ENCODE assay signal across 11 mouse cellular contexts in genomic region chr5:114090421-114091013, GRCm38 (mm10). TPM values are rescaled to one million over a fixed set of nuclear protein-coding genes. Genes with fewer than 3 reads are reported as not detected.
DNase-seq lines count a peak whose midpoint lies in the region; ATAC-seq and TF ChIP-seq lines count a peak whose summit lies in the region.
"Had no signal": no experiment of that assay in that cellular context is flagged by ENCODE, and none has a peak within 500 bp of the region (broad histone marks: within the 10 kb centered on the region; RNA-seq: fewer than 3 reads in every experiment).

No protein-coding gene starts in this region.

- peak overlapping the region; percentile 99 for H3K27ac ChIP-seq in left cerebral cortex, adult 2 months
- no peak overlapping the region for H3K27ac ChIP-seq in embryonic facial prominence, embryonic 11.5 days (replicated peaks; ENCODE audit: low read depth, low read length)
- H3K27ac ChIP-seq in hindbrain, embryonic 13.5 days, result peak overlapping the region; percentile 96
- peak overlapping the region; percentile 93 for H3K27ac ChIP-seq in midbrain, postnatal 0 days (ENCODE audit: low read depth, low read length)
- H3K27ac ChIP-seq: gastrocnemius, adult 2 months had no signal

- no peaks in the 10 kb centered on the region for H3K9me3 ChIP-seq in embryonic facial prominence, embryonic 11.5 days (replicated peaks; ENCODE audit: control insufficient read depth, low read length)
- no peaks in the 10 kb centered on the region for H3K9me3 ChIP-seq in hindbrain, embryonic 13.5 days
- no peaks in the 10 kb centered on the region for H3K9me3 ChIP-seq in midbrain, postnatal 0 days (ENCODE audit: low read length)

- WGBS in embryonic facial prominence, embryonic 11.5 days, result 22% methylated on average over 7 of the region's 7 CpGs
- WGBS in hindbrain, embryonic 13.5 days, result 12% methylated on average over 7 of the region's 7 CpGs
- 7% methylated on average over 7 of the region's 7 CpGs for WGBS in midbrain, postnatal 0 days

- TF ChIP-seq CTCF in left cerebral cortex, adult 2 months (IDR thresholded peaks at IDR 0.05), result no peak
- no peak for TF ChIP-seq CTCF in midbrain, postnatal 0 days (IDR thresholded peaks at IDR 0.05)

- peak overlapping the region; percentile 58 for H3K4me2 ChIP-seq in embryonic facial prominence, embryonic 11.5 days (ENCODE audit: low read depth, low read length)
- peak overlapping the region; percentile 66 for H3K4me2 ChIP-seq in hindbrain, embryonic 13.5 days
- H3K4me2 ChIP-seq in midbrain, postnatal 0 days (ENCODE audit: low read depth, low read length, poor library complexity, severe bottlenecking), result peak overlapping the region; percentile 56

- H3K27me3 ChIP-seq in embryonic facial prominence, embryonic 11.5 days (ENCODE audit: control insufficient read depth, insufficient read depth, low read length), result no peaks in the 10 kb centered on the region; the same call in 1 of the 2 replicates
- peaks cover 3% of the 10 kb centered on the region; the same call in 1 of the 2 replicates for H3K27me3 ChIP-seq in hindbrain, embryonic 13.5 days
- no peaks in the 10 kb centered on the region for H3K27me3 ChIP-seq in midbrain, postnatal 0 days (ENCODE audit: insufficient read depth, low read length)

- no peak for DNase-seq in left cerebral cortex, adult 2 months (ENCODE audit: extremely low spot score in 1 of 2, low spot score in 2 of 2)
- no peak for DNase-seq in left cerebral cortex, postnatal 4 days
- DNase-seq in embryonic facial prominence, embryonic 11.5 days (ENCODE audit: low spot score), result no peak
- peak; percentile 24 for DNase-seq in midbrain, postnatal 0 days (ENCODE audit: low spot score)
- DNase-seq in gastrocnemius, adult 8-10 months (ENCODE audit: low spot score in 2 of 2), result no peak
- no peak for DNase-seq in lung, postnatal 10 days
- DNase-seq in kidney, postnatal 25 days, result no peak

- peak overlapping the region; percentile 37; the same call in 1 of the 2 replicates for H3K9ac ChIP-seq in embryonic facial prominence, embryonic 11.5 days (replicated peaks; ENCODE audit: low read length)
- peak overlapping the region; percentile 95 for H3K9ac ChIP-seq in hindbrain, embryonic 13.5 days
- H3K9ac ChIP-seq in midbrain, postnatal 0 days (replicated peaks; ENCODE audit: low read length, poor library complexity, severe bottlenecking), result peak overlapping the region; percentile 85

- peak overlapping the region; percentile 79 for H3K4me3 ChIP-seq in left cerebral cortex, adult 2 months
- peak overlapping the region; percentile 25; the same call in 1 of the 2 replicates for H3K4me3 ChIP-seq in embryonic facial prominence, embryonic 11.5 days (ENCODE audit: low read depth, low read length)
- peak overlapping the region; percentile 75 for H3K4me3 ChIP-seq in hindbrain, embryonic 13.5 days
- peak overlapping the region; percentile 55 for H3K4me3 ChIP-seq in midbrain, postnatal 0 days (ENCODE audit: low read depth, low read length)
- H3K4me3 ChIP-seq: gastrocnemius, adult 2 months had no signal

- H3K36me3 ChIP-seq in embryonic facial prominence, embryonic 11.5 days (replicated peaks; ENCODE audit: control insufficient read depth, insufficient read depth, low read depth, low read length), result no peaks in the 10 kb centered on the region
- H3K36me3 ChIP-seq in hindbrain, embryonic 13.5 days, result peaks cover under 1% of the 10 kb centered on the region; the same call in 1 of the 2 replicates
- no peaks in the 10 kb centered on the region for H3K36me3 ChIP-seq in midbrain, postnatal 0 days (ENCODE audit: insufficient read depth, low read length)

- H3K4me1 ChIP-seq in embryonic facial prominence, embryonic 11.5 days (ENCODE audit: control insufficient read depth, insufficient read depth, low read length), result no peaks in the 10 kb centered on the region
- peaks cover 27% of the 10 kb centered on the region for H3K4me1 ChIP-seq in hindbrain, embryonic 13.5 days (replicated peaks)
- 0 out of 2 replicates have a peak, but pooled peaks cover 3% of the 10 kb centered on the region for H3K4me1 ChIP-seq in midbrain, postnatal 0 days (ENCODE audit: insufficient read depth, low read length)

- intact Hi-C loops in left cerebral cortex, adult 2 months (cut with DNase I), result loop anchor here (5.0 kb wide), 1 partner anchor 37 kb away; the partner anchor contains the start of gene Alkbh2
- intact Hi-C loops in left cerebral cortex, postnatal 4 days (cut with DNase I), result no loop called here

- ATAC-seq in embryonic facial prominence, embryonic 11.5 days (replicated peaks; ENCODE audit: insufficient number of reproducible peaks, low FRiP score, low TSS enrichment, low read depth), result no peak
- ATAC-seq in hindbrain, embryonic 13.5 days (ENCODE audit: low FRiP score), result peak; percentile 31
- ATAC-seq in midbrain, postnatal 0 days (ENCODE audit: low FRiP score), result peak; percentile 34; the same call in 1 of the 2 replicates
- ATAC-seq: CD4-positive, CD25-positive, alpha-beta regulatory T cell, adult 4 months had no signal

RNA-seq across cellular contexts. Expression of gene Svop, which starts 0.9 kb away (rescaled TPM):
- total RNA-seq in left cerebral cortex, adult 2 months (2021), result 100 to 1,000 TPM; 172 to 190 TPM
- total RNA-seq in left cerebral cortex, postnatal 4 days (2021), result 100 to 1,000 TPM; 107 to 115 TPM
- 3.3 and 4.1 TPM in 2 replicates for polyA plus RNA-seq in embryonic facial prominence, embryonic 11.5 days (2014; fragmentation: Nextera tagmentation; extraction: Ambion mirVana)
- polyA plus RNA-seq in hindbrain, embryonic 13.5 days (2015; fragmentation: Nextera tagmentation; extraction: Ambion mirVana), result 83.2 and 88.7 TPM in 2 replicates
- total RNA-seq in midbrain, postnatal 0 days (2014; rRNA removed), result 175 and 176 TPM in 2 replicates
- polyA plus RNA-seq in midbrain, postnatal 0 days (2015; fragmentation: Nextera tagmentation; extraction: Ambion mirVana), result 105 and 109 TPM in 2 replicates
- total RNA-seq in gastrocnemius, adult 8-10 months (2022), result not detected
- total RNA-seq: gastrocnemius, adult 2 months had no signal
- polyA plus RNA-seq: CD4-positive, CD25-positive, alpha-beta regulatory T cell, adult 4 months; thymus, postnatal 0 days had no signal

RNA-seq across cellular contexts. Expression of gene Usp30, which starts 25.3 kb away (rescaled TPM):
- 10 to 100 TPM; 39.4 to 42.1 TPM for total RNA-seq in left cerebral cortex, adult 2 months (2021)
- 10 to 100 TPM; 31.6 to 34.8 TPM for total RNA-seq in left cerebral cortex, postnatal 4 days (2021)
- 10.0 and 11.4 TPM in 2 replicates for polyA plus RNA-seq in embryonic facial prominence, embryonic 11.5 days (2014; fragmentation: Nextera tagmentation; extraction: Ambion mirVana)
- polyA plus RNA-seq in hindbrain, embryonic 13.5 days (2015; fragmentation: Nextera tagmentation; extraction: Ambion mirVana), result 16.2 and 16.8 TPM in 2 replicates
- 45.3 and 56.3 TPM in 2 replicates for total RNA-seq in midbrain, postnatal 0 days (2014; rRNA removed)
- 19.3 and 20.6 TPM in 2 replicates for polyA plus RNA-seq in midbrain, postnatal 0 days (2015; fragmentation: Nextera tagmentation; extraction: Ambion mirVana)
- 1 to 10 TPM; 7.8 to 9.4 (median 8.6) TPM for total RNA-seq in gastrocnemius, adult 8-10 months (2022)

RNA-seq across cellular contexts. Expression of gene Alkbh2, which starts 37.5 kb away (rescaled TPM):
- 1 to 10 TPM; 5.9 to 7.2 TPM for total RNA-seq in left cerebral cortex, adult 2 months (2021)
- total RNA-seq in left cerebral cortex, postnatal 4 days (2021), result 1 to 10 TPM; 6.2 to 6.9 TPM
- 13.5 and 13.8 TPM in 2 replicates for polyA plus RNA-seq in embryonic facial prominence, embryonic 11.5 days (2014; fragmentation: Nextera tagmentation; extraction: Ambion mirVana)
- 5.4 and 6.3 TPM in 2 replicates for polyA plus RNA-seq in hindbrain, embryonic 13.5 days (2015; fragmentation: Nextera tagmentation; extraction: Ambion mirVana)
- 6.3 and 6.4 TPM in 2 replicates for total RNA-seq in midbrain, postnatal 0 days (2014; rRNA removed)
- polyA plus RNA-seq in midbrain, postnatal 0 days (2015; fragmentation: Nextera tagmentation; extraction: Ambion mirVana), result 6.1 and 7.4 TPM in 2 replicates
- 1 to 10 TPM in 1 of 4 experiments, under 1 TPM in 2, not detected in 1; 0.67 to 1.2 (median 0.94) TPM for total RNA-seq in gastrocnemius, adult 8-10 months (2022)

RNA-seq across cellular contexts. Expression of gene Ung, which starts 39.7 kb away (rescaled TPM):
- total RNA-seq in left cerebral cortex, adult 2 months (2021), result 1 to 10 TPM; 2.6 to 3.1 TPM
- 1 to 10 TPM; 5.6 to 6.0 TPM for total RNA-seq in left cerebral cortex, postnatal 4 days (2021)
- 37.6 and 37.9 TPM in 2 replicates for polyA plus RNA-seq in embryonic facial prominence, embryonic 11.5 days (2014; fragmentation: Nextera tagmentation; extraction: Ambion mirVana)
- 10.4 and 11.1 TPM in 2 replicates for polyA plus RNA-seq in hindbrain, embryonic 13.5 days (2015; fragmentation: Nextera tagmentation; extraction: Ambion mirVana)
- 7.9 and 9.4 TPM in 2 replicates for total RNA-seq in midbrain, postnatal 0 days (2014; rRNA removed)
- 6.7 and 8.0 TPM in 2 replicates for polyA plus RNA-seq in midbrain, postnatal 0 days (2015; fragmentation: Nextera tagmentation; extraction: Ambion mirVana)
- 10 to 100 TPM in 2 of 4 experiments, 1 to 10 TPM in 2; 6.8 to 11.5 (median 10.0) TPM for total RNA-seq in gastrocnemius, adult 8-10 months (2022)

RNA-seq across cellular contexts. Expression of gene Acacb, which starts 55.8 kb away (rescaled TPM):
- total RNA-seq in left cerebral cortex, adult 2 months (2021), result 1 to 10 TPM; 4.4 to 5.3 TPM
- 1 to 10 TPM; 2.4 to 3.8 TPM for total RNA-seq in left cerebral cortex, postnatal 4 days (2021)
- 2.9 and 3.6 TPM in 2 replicates for polyA plus RNA-seq in embryonic facial prominence, embryonic 11.5 days (2014; fragmentation: Nextera tagmentation; extraction: Ambion mirVana)
- polyA plus RNA-seq in hindbrain, embryonic 13.5 days (2015; fragmentation: Nextera tagmentation; extraction: Ambion mirVana), result 1.9 and 3.2 TPM in 2 replicates
- total RNA-seq in midbrain, postnatal 0 days (2014; rRNA removed), result 2.0 and 2.7 TPM in 2 replicates
- polyA plus RNA-seq in midbrain, postnatal 0 days (2015; fragmentation: Nextera tagmentation; extraction: Ambion mirVana), result 5.6 and 6.5 TPM in 2 replicates
- 100 to 1,000 TPM; 163 to 191 (median 187) TPM for total RNA-seq in gastrocnemius, adult 8-10 months (2022)

Comparison
In these comparisons a context has a peak if more than half of its experiments do, and no peak if none do; other contexts are left out.
1. H3K4me3 ChIP-seq: peak in every context shown above with its lines; median percentile 79 in left cerebral cortex, adult 2 months; 75 in hindbrain, embryonic 13.5 days; 55 in midbrain, postnatal 0 days; 25 in embryonic facial prominence, embryonic 11.5 days.
2. H3K9ac ChIP-seq: peak in every context shown above with its lines; median percentile 95 in hindbrain, embryonic 13.5 days; 85 in midbrain, postnatal 0 days; 37 in embryonic facial prominence, embryonic 11.5 days.
3. RNA of gene Svop, which starts 0.9 kb away (total RNA-seq): 172 to 190 TPM in left cerebral cortex, adult 2 months, 175 to 176 TPM in midbrain, postnatal 0 days and 107 to 115 TPM in left cerebral cortex, postnatal 4 days; not detected in gastrocnemius, adult 8-10 months; every median in the first group is over 100 times any median in the second.
4. Peak in every context shown above with its lines, with median percentiles within 50 percentile points of each other: H3K4me2 ChIP-seq.